Mouse (Mus musculus): ENCODE measurements around the gene Anks1b.

DNA sequence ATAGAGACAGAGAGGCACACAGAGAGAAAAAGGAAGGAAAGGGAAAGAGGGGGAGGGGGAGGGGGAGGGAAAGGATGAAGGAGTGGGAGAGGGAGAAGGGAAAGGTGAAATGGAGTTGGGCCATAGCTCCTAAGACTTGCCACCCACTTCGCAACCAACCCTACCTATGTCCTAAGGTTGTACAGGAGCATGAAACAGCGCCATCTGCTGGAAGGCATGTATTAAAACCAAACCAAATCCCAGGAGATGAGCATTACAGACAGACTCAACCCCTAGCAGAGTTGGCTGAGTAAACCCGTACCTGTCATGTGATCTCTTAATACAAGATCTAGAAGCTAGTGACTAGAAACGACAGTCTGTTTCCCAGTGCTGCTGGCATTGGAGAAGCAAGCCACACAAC lies 500.2 kb downstream of the Anks1b start:
- TF ChIP-seq CTCF (IDR thresholded peaks at IDR 0.05; ENCODE audit: low read depth) (peak; percentile 69), EP300 (optimal IDR thresholded peaks at IDR 0.05) (no peak)
